16 mouse cellular contexts compared by ENCODE assay signal in the genomic region with DNA sequence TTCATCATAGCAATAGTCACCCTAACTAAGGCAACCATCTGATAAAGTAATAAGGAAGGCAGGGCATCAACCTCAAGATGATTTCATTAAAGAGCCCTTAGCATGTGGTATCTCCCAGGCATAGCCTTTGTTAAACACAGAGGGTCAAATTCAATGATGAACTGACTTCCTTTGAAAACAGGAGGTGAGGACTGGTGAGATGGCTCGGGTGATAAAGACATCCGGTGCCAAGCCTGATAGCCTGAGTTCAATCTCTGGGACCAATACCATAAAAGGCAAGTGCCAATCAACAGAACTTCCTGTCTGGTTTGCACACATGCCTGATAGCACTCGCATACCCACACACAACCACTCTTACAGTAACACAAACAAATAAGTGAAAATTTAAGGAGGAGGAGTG. TPM values are rescaled to one million over a fixed set of nuclear protein-coding genes. Genes with fewer than 3 reads are reported as not detected.
"Had no signal": no experiment of that assay in that cellular context is flagged by ENCODE, and none has a peak within 500 bp of the region (broad histone marks: within the 10 kb centered on the region; RNA-seq: fewer than 3 reads in every experiment).

No protein-coding gene starts in this region.

- H3K36me3 ChIP-seq: kidney, embryonic 15.5 days; limb, embryonic 15.5 days; liver, embryonic 12.5 days; midbrain, embryonic 15.5 days had no signal

- H3K4me2 ChIP-seq: kidney, embryonic 15.5 days; limb, embryonic 15.5 days; liver, embryonic 12.5 days; lung, embryonic 14.5 days; midbrain, embryonic 11.5 days; midbrain, embryonic 15.5 days had no signal

- ATAC-seq: liver, embryonic 12.5 days; midbrain, embryonic 15.5 days had no signal

- DNase-seq: kidney, adult 11 months; kidney, postnatal 36 days; lung, embryonic 14.5 days; lung, postnatal 14 days; right cerebral cortex, postnatal 14 days; thymus, postnatal 36 days had no signal

- H3K27ac ChIP-seq: kidney, embryonic 15.5 days; layer of hippocampus, adult 2 months; limb, embryonic 15.5 days; liver, embryonic 12.5 days; midbrain, embryonic 15.5 days had no signal

- H3K4me1 ChIP-seq: kidney, embryonic 15.5 days; limb, embryonic 15.5 days; liver, embryonic 12.5 days; midbrain, embryonic 15.5 days had no signal

- H3K4me3 ChIP-seq: kidney, embryonic 15.5 days; layer of hippocampus, adult 2 months; limb, embryonic 15.5 days; liver, embryonic 12.5 days; midbrain, embryonic 15.5 days had no signal

- H3K9me3 ChIP-seq: kidney, embryonic 15.5 days; limb, embryonic 15.5 days; liver, embryonic 12.5 days; midbrain, embryonic 15.5 days had no signal

- H3K27me3 ChIP-seq: kidney, embryonic 15.5 days; liver, embryonic 12.5 days; midbrain, embryonic 15.5 days had no signal

- H3K9ac ChIP-seq: kidney, embryonic 15.5 days; limb, embryonic 15.5 days; liver, embryonic 12.5 days; lung, embryonic 14.5 days; midbrain, embryonic 15.5 days had no signal

RNA-seq across cellular contexts. Expression of gene Syce1l, which starts 36.3 kb away (rescaled TPM):
- polyA plus RNA-seq: kidney, embryonic 15.5 days; limb, embryonic 15.5 days; liver, embryonic 12.5 days; liver, embryonic 16.5 days; lung, embryonic 14.5 days; midbrain, embryonic 11.5 days; midbrain, embryonic 15.5 days; neural tube, embryonic 14.5 days; spleen, adult 2 months; stomach, embryonic 16.5 days had no signal
